Mouse (Mus musculus) ES-Bruce4 (cell line): ENCODE measurements around the gene Alcam.

ENCODE experiments used
- CTCF ChIP-seq: IDR thresholded peaks from one replicate; pipeline ENCODE4 v1.8.1; 2011; ENCODE audit warnings: low read depth, low read length
- EP300 ChIP-seq: IDR thresholded peaks from 2 replicates; pipeline ENCODE4 v1.6.1; 2011; ENCODE audit warnings: low read depth, low read length; ENCODE audit not compliant: insufficient read depth
- POLR2A ChIP-seq: IDR thresholded peaks from one replicate; pipeline ENCODE4 v1.8.1; 2011; ENCODE audit warnings: low read length; ENCODE audit not compliant: insufficient read depth

DNA sequence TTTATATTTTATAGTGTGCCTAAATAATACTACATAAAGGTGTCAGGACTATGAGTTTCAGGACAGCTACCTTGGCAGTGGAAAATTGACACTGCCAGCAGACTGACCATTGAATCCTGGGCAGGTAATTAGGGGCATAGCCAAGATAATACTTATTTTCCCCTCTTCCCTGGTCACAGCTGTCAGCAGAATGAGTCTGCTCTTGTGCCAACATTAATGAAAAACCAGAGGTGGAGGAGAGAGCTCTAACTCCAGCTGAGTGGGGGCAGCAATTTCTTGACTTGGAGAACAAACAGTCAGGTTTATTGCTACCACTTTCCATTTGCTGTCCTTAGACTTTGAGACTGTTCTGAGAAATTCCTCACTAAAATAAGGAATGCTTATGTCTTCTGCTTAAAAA is 190.1 kb downstream of the Alcam start:
- TF ChIP-seq CTCF (no peak), POLR2A (no peak), EP300 (no peak)
